Mouse (Mus musculus) embryo, embryonic 9.5 days (tissue): ENCODE measurements at regions not wholly inside any gene's neighbourhood (a gene's known extent, or its start where the extent isn't known, plus 50 kb on each side); places are given as distances from the start of the nearest gene placed in this dataset.

ENCODE experiments used
- DNase-seq: peaks from one replicate; pipeline ENCODE4 v3.0.0-alpha.2; 2017; ENCODE audit errors: extremely low spot score

DNA sequence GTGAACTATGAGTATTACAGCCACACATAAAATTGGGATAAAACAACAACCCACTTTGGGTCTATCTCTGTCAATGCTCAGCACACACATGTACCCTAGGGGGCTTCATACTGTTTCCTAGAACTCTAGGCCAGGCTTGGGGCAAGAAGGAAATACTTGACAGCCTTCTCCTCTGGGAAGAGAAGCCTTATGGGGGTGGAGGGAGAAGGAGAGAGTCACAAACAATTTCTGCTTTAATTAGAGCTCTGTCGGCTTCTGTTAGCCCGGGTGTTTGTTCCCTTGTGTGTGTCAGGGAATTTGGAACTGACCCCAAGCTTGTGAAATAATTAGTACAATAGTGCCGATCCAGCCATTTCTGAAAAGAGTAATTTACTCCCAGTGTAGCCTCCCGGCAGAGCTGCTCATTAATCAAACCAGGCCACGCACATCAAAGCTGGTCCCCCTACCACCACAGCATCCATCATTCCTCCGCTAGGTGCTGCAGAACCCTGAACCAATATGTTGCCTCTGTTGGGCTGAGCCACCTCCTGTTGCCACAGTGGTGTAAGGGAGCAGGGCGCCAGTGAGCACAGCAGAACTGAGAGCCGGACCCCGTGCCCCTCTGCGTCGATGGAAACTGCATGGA, 307.3 kb downstream of the Tmem114 start:
- DNase-seq: peak; percentile 32

DNA sequence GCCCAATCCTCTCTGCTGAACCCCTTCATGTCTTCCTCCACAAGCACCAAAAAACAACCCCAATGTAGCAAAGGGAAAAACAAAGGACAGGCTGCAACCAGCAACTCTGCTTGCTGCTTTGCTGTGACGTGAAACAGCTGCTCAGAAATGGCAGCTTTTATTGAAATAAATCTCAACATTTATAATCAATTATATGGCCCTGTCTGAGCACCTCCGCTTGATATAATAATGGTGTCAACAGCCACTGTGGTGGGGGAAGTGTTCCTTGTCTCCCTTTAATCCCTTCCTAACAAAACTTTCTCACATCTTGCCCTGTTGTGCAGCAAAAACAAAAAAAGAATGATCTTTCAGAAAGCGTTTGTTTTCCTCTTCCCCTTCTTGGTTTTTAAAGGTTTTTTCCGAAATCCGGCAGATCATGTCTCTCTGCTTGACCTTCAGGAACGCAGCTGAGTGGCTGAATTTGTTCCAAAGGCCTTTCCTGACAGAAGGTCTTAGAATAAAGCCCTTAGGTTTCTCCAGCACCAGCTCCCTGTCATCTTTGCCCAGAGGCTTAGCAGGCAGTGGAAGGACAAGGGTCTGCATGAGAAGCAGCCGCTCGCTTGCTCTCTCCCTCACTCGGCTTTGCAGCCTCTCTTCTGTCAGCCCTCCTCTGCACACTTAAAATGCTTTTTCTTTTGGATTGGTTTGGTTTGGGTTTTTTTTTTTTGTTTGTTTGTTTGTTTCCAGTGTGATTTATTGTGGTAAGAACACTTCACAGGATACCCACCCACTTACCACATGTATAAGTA, 313.4 kb downstream of the Tmem114 start:
- no peak for DNase-seq

DNA sequence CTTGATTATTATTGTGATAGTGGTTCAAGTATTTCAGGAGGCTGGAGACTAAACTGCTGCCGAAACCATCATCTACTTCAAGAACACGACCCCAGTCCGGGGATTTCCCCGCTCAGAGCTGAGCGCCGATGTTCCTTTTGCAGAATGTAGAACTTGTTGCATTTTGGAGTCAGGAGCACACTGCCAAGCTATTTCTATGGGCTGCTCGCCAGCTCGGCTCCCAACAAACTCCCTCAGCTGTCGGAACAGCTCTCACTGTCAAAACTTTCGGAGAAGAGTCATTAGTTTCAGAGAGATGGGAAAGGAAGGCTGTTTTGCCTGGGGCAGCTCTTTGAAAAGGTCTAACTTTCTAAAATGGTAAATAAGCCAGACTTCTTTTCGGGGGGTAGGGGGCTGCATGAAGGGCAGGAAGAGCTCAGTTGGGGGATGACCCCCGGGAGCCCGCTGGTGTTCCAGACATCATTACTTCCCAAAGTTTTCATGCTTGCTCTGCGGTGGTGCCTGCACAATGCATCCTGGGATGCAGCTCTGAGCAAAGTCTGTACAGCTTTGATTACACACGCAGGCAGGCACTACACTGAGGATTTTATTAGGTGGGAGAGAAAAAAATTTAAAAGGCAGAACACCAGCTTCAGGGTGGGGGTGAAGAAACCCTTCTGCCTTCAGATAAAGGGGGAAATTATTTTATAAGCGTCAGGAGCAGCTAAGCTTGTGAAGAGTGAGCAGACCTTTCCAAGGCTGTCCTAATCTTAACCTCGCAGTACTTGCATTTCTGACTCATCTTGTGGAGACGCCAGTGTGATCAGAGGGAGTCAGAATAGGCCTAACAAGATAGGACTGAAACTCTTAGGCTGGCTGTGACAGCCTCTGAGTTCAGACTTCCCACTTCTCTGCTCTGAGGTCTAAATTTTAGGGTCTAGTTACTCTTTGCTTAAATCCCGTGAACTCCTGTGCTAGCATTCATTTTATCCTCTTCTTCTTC, 316.5 kb downstream of the Tmem114 start:
- DNase-seq: no peak

DNA sequence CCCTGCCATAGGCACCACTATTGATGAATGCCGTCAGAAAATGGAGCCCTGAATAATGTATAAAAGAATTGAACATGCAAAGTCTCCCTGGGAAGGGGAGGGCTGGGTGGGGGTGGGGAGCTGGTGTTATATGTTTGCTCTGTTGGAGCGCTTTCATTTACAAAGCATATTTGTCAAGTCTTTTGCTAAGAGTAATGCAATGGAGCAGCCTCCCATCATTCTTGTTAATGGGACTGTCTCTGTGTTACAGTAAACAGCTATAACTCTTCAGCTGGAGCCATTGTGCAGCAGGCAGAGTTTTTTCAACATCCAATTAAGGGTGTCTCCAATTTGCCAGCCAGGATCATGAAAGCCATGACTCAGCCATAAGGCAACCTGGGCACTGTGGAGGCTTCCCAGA, 345.9 kb downstream of the Tmem114 start:
- DNase-seq: no peak

DNA sequence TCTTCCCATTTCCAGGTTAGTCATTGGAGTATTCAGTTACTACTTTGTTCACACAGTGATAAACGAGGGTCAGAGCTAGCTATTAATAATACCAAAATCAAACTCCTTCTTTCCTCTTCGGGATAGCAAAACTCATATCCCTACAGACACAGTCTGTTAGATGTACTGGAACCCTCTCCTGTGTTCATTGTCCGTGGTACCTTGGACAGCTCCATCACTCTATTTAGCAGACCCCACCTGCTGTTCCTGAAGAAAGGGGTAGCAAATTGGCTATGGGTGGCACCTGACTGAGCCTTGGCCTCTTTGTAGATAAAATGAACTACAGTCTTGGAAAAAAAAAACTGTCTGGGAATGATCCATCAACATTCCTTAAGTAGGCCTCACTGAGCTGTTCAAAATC, 346.5 kb downstream of the Tmem114 start:
- peak; percentile 9 for DNase-seq

DNA sequence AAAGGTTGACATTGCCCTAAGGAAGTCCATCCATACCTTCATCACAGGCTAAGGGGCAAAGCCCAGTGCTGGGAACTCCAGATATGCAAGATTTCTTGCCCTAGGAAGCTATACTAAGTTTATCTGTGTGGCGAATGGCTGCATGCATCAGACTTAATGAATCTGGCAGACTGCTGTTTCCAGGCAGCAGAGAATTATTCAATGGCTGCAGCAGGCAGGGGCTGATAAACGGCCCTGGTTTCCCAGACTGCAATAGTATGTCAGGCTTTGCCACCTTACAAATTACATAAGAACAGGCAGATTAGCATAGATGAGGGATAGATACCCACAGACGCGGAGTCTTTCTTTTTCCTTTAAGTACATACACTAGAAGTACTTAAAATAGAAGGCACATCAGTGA, 350.2 kb downstream of the Tmem114 start:
- no peak for DNase-seq

DNA sequence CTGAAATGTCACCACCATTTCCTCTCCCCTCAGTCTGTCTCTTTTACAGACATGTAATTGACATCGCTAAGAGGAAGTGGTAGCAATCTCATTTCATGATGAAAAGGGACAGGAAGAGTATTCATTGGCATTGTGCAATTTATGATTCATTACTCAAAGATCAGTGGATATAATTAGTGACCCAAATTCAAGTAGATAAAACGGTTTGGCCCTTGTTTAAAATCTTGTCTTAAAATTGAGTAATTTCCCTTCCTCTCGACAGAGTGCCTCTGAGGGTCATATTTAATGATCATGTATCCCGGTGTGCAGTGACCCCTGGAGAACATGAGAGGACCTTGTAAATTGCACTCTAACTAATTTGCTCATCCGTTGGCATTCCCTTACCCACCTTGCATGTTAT, 371.0 kb downstream of the Tmem114 start:
- no peak for DNase-seq

DNA sequence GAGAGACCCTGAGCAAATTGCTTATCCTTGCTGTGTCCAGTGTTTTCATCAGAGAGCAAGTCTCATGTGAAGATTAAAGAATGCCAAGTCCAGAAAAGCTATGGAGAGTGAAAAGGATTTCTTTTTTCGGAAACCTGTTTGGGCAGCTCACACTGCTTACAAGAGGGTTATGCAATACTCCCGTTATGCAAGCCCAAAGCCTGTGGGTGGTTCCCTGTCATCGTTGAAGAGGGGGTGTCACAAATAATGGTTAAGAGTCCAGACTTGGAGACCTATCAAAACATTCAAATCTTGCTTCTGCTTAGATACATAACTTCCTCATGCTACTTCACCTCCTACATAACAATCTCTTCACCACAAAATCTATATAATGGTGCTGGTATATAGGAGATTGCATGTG, 416.0 kb downstream of the Tmem114 start:
- no peak for DNase-seq

DNA sequence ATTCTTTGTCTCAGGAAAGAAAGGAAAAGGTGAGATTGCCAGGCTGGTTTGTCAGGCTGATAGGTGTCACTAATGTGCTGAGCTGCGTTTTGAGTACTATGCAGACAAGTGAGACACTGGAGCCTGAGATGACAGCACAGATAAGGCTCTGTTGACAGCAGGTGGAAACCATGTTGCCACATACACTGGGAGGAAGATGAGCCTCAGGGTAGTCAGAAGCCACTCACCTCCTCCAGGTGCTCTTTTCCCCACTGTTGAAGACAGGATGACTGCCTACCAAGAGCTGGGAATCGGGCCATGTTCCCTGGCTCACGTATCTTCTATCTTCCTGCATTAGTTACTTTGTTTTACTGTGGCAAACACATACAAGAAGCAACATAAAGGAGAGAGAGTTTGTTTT, 418.3 kb downstream of the Tmem114 start:
- no peak for DNase-seq

DNA sequence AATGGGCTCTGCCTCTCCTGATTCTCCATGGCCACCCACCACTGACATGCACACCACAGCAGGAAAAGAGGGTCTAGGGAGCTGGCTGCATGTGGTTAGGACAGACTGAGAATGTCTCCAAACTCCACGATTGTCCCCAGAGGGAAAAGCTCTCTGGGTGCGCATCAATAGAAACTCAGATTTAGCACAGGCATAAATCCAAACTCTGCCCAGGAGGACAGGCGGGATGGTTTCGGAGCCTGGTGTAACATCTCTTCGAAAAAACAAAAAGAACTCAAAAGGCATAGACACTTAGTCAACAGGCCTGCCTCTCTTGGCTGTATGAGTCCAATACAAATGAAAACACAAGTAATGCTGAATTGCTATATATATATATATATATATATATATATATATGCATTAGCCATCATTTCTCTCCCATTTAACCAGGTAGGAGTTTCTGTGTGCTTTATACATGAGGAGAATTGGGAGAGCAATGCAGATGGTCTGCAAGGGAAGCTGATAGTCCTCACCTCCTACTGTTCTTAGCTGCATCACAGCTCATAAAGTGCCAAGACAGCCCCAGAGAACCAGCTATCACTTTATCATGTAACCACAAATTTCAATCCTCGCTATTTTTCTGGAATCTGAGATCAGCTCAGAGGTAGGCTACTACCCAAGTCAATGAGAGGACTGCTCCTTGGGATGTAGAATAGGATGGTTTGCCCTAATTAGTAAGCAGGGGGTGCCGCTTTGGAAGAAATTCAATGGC, 422.4 kb downstream of the Tmem114 start:
- DNase-seq: no peak

DNA sequence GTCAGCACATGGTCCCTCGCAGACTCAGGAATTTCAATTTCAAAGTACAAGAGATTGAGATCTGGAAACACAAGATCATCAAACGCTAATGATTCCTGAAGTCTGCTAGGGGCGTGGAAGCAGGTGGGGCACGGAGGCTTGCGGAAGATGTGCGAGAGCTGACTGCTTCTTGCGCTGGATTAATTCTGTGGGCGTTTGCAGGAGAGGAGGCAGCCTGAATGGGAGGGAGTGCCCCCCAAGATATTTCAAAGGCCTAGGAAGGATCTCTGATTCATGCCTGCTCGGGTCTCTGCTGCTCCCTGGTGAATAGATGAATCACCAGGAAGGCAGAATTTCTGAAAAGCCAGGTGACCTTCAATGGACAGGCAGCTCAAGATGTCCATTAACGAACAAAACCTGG, 442.1 kb downstream of the Tmem114 start:
- no peak for DNase-seq

DNA sequence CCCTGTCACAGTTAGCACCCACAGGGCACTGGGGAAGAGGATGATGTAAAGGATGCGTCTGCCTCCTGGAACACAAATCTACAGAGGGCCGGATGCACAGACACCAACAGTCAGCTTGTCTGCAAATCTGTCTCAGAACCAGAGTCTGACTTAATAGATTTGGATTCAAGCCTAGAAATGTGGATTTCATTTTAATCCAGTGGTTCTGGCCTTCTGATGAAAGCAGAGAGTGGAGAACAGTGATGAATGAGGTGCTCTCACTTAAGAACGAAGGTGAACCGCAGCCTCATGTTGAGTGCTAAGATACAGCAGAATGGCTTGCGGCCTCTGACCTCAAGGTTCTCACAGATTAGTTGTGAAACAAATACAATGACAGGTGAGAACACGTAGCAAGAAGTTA, 446.5 kb downstream of the Tmem114 start:
- no peak for DNase-seq

DNA sequence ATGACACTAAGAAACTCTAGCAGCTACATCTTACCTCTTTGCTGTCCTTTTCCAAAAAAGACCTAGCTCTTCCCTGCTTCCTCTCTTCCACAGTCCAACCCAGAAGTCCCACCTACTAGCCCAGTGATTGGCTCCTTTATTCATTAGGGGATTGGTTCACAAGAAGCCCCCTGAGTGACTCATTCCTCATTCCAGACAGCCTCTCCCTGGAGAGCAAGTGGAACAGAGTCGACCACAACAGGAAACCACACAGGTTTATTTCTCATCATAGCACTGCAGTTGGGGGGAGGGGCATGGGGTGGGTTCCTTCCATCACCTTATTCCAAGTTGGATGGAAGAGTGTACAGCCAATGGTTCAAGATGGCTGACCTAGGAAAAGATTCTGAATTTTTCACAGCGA, 473.3 kb downstream of the Tmem114 start:
- DNase-seq: no peak

DNA sequence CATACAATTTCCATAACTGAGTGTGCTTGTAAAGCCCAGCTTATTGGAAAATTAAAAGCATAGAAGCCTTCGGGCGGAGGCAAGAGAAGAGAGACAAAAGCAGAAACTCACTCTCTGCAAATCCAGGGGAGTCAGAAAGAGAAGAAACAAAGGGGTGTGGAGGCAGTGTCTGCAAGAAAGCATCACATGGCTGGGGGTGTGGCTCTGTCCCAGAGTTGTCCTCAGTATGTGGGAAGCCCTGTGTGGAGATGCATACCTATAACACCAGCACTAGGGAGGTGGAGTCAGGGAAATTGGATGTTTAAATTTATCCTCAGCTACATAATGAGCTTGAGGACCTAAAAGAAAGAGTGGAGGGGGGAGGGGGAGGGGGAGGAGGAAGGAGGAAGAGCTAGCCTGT, 482.6 kb downstream of the Tmem114 start:
- no peak for DNase-seq

DNA sequence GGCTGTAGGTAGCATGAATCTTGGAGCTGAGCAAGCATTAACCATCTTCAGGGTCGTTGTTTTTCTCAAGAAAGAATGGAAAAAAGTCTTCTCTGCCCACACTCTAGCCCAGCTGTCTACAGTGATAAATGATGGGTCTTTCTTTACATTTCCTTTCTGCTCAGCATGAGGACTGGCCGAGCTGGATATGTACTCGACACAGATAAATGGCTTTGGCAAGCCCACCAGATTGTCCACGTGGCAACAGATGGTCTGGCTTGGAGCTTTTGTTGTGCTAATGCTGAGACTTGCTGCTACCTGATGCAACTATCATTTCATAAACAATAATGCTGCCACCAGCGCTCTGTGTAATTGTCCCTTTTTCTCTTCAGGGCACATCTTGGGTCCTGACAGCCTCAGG, 487.8 kb downstream of the Tmem114 start:
- peak; percentile 5 for DNase-seq

DNA sequence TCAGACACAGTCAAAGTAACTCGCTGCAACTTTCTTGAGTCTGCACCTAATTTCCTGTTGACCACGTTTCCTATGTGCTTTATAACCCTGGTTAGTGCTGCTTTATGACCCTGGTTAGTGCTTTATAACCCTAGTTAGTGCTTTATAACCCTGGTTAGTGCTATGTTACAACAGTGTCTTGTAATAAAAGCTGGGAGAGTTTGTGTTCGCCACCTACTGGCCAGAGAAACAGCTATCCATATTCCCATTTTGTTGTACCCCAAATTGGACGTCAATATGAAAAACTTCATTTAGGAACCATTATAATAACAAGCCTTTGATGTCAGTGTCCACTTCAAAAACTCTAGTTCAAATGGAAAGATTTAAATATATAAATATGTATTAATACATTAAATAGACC, 492.6 kb downstream of the Tmem114 start:
- DNase-seq: peak; percentile 10

DNA sequence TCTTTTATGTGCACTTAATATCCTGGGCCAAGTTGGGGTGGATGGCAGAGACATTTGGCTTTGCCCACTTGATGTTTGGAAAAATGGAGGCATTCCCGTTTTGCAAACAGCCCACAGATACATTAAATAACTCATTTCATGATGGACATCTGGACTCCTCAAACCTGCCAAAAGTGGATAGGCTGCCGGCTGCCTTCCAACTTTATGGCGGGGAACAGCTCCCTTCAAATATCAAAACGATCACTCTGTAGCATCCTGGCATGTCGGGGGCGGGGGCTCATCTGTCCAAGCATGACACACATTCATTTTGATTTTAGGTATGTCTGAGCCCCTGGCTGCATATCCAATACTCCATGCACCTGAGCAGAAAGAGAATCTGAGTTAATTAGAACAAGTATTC, 493.3 kb downstream of the Tmem114 start:
- no peak for DNase-seq

DNA sequence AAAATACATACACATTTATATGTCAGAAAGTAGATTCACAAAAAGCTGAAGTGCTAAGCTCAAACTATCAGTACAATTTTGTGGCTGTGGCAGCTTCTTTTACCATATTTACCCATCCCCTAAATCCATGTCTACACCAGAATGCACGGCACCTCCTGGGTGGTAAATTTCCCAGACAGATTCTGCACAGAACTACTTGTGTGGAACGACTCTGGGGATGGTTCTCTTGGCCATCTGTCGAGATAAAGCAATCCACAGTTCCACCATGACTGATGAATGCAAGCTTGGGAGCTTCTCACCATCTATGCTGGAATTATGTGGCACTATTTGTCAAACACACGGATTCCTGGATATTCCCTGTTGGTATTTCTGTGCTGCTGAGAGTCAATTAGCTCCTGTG, 495.8 kb downstream of the Tmem114 start:
- DNase-seq: no peak

DNA sequence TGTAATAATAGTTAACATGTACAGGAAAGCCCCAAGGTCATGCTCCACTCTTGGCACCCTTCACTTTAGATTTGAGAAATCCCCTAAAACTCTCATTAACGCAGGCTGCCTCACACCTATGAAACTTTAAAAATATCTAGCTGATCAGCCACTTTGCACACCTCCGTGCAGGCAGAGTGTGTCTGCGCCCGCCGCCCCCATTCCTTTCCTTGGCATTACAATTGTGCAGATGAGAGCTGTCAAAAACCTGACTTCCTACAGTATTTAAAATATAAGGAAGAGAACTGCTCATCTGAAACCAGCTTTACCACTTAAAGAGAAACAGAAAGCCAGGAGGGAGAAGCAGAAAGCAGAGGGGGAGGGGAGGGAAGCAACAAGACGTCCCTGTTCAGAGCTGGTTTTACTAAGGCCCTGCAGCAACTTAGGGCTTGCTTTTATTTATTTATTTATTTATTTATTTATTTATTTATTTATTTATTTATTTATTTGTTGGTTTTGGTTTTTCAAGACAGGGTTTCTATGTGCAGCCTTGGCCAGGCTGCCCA, 496.5 kb downstream of the Tmem114 start:
- no peak for DNase-seq

DNA sequence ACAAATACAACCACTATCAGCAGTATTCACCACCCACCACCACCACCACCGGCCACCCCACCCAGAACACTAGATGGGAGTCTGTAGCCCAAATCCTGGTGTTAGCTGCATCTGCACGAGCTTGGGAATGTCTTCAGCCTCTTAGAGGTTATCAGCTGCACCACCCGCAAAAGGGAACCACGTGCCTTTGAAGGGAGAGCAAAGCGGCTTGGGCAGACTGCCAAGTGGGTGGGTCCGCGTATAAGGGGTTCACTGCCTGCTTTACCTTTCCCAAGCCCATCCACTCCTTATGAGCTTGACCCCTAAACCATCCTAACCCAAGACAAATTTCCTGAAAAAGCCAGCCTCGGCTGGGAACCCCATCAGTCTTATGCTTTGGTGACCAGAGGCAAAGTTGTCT, 497.2 kb downstream of the Tmem114 start:
- no peak for DNase-seq

DNA sequence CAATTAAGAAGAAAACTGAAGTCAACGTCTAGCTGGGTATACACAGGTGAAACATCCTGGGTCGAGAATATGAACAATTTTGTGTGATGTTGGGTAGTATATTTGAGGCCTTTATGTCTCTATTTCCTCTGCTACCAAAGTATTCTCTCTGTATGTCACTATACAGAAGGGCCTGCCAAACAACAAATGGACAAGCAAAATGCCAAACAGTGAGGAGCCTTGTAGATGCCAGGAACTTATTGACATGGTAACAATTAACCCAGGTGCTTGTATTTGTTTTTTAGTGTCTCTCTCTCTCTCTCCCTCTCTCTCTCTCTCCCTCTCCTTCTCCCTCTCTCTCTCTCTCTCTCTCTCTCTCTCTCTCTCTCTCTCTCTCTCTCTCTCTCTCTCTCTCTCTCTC, 529.1 kb downstream of the Tmem114 start:
- no peak for DNase-seq

DNA sequence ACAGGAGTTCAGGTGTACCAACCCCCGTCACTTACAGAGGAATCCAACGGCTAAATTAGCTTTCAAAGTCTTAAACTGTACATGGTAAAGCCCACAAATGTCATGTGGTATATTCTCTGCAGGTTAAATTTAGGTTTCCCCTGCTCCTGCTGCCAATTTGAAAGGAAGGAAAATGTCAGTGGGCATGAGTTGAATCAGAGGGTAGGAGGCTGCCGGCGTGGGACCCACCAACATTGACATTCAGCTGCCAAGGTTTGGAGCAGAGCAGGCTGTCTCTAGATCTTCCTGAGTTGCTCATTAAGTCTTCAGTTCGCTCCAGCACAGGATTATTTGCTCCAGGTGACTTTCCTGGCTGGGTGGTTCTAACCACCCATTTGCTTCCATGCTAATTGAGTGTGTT, 532.1 kb downstream of the Tmem114 start:
- no peak for DNase-seq
